ENCODE assay signal across 16 mouse cellular contexts in genomic region chr1:149069570-149069969, GRCm38 (mm10).
"Had no signal": no experiment of that assay in that cellular context is flagged by ENCODE, and none has a peak within 500 bp of the region (broad histone marks: within the 10 kb centered on the region; RNA-seq: fewer than 3 reads in every experiment).

No protein-coding gene starts in this region.

- H3K27me3 ChIP-seq: neural tube, embryonic 13.5 days; neural tube, embryonic 15.5 days; stomach, embryonic 15.5 days had no signal

- H3K27ac ChIP-seq: neural tube, embryonic 13.5 days; neural tube, embryonic 15.5 days; stomach, embryonic 15.5 days; stomach, postnatal 0 days had no signal

- H3K36me3 ChIP-seq: neural tube, embryonic 13.5 days; neural tube, embryonic 15.5 days; stomach, embryonic 15.5 days had no signal

- H3K4me1 ChIP-seq: neural tube, embryonic 13.5 days; neural tube, embryonic 15.5 days; stomach, embryonic 15.5 days had no signal

- H3K9ac ChIP-seq: neural tube, embryonic 13.5 days; neural tube, embryonic 15.5 days; stomach, embryonic 15.5 days had no signal

- H3K9me3 ChIP-seq: neural tube, embryonic 13.5 days; neural tube, embryonic 15.5 days; stomach, embryonic 15.5 days had no signal

- DNase-seq: retina, postnatal 1 day; right cerebral cortex, adult 18-20 months; right cerebral cortex, postnatal 14 days; right cerebral cortex, postnatal 25 days; right cerebral cortex, postnatal 4 days; spleen, adult 18-20 months; thymus, adult 18-20 months; thymus, adult 2 months; thymus, postnatal 14 days; thymus, postnatal 25 days; thymus, postnatal 36 days; thymus, postnatal 4 days had no signal

- H3K4me3 ChIP-seq: neural tube, embryonic 13.5 days; neural tube, embryonic 15.5 days; stomach, embryonic 15.5 days had no signal
